29 mouse cellular contexts compared by ENCODE assay signal in the genomic region with DNA sequence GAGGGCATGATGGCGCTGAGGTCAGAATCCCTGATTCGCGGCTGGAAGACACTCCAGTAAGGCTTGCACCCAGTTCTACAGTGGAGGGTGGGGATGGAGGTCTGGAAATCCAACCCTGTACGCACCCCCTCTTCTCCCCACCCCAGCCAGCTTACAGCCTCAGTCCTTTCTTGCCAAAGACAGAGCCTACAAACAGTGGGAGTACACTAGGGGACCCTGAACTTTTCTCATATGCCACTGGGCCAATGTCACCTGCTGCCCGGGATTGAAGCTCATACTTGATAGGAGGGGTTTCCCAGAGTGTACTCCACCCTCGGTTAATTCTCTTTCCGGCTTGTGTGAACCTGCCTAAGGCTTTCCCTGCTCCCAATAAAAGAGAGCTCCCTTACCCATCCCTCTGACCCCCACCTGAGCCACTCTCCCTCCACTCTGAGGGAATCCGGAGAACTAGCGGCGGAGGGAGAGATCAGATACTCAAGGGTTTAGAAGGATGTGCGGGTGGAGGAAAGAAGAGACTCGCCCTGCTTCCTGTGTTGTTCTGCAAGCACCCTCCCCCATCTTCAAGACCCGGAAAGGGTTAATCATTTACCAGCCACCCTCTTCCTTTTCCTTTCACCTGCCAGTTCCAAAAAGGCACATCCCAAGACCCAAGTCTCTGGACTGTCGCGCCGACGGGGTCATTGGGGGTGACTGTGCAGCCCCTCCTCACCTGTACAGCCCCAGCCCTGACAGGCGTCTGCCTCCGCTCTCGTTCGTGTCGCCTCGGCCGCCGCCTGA. TPM values are rescaled to one million over a fixed set of nuclear protein-coding genes. Genes with fewer than 3 reads are reported as not detected.
A peak's percentile ranks its signal among the peaks of the same experiment; 100 is the strongest.
DNase-seq lines count a peak whose midpoint lies in the region; ATAC-seq and TF ChIP-seq lines count a peak whose summit lies in the region.
"Had no signal": no experiment of that assay in that cellular context is flagged by ENCODE, and none has a peak within 500 bp of the region (broad histone marks: within the 10 kb centered on the region; RNA-seq: fewer than 3 reads in every experiment).

No protein-coding gene starts in this region.

- TF ChIP-seq EP300 in ES-Bruce4 (IDR thresholded peaks at IDR 0.05; ENCODE audit: insufficient read depth, low read depth, low read length), result no peak

- no peaks in the 10 kb centered on the region for H3K36me3 ChIP-seq in heart, embryonic 10.5 days
- H3K36me3 ChIP-seq in limb, embryonic 11.5 days (ENCODE audit: control insufficient read depth, insufficient read depth, low read length), result no peaks in the 10 kb centered on the region
- H3K36me3 ChIP-seq in limb, embryonic 10.5 days, result no peaks in the 10 kb centered on the region
- no peaks in the 10 kb centered on the region for H3K36me3 ChIP-seq in ES-Bruce4 (ENCODE audit: control insufficient read depth, insufficient read depth, low read length, poor library complexity, severe bottlenecking)
- H3K36me3 ChIP-seq in intestine, embryonic 16.5 days (ENCODE audit: control insufficient read depth, insufficient read depth, low read length), result no peaks in the 10 kb centered on the region
- H3K36me3 ChIP-seq: embryonic facial prominence, embryonic 13.5 days; hindbrain, embryonic 12.5 days; liver, embryonic 12.5 days had no signal

- H3K4me3 ChIP-seq in heart, embryonic 10.5 days, result peak overlapping the region; percentile 32; the same call in 1 of the 2 replicates
- no peak overlapping the region for H3K4me3 ChIP-seq in limb, embryonic 11.5 days (ENCODE audit: low read depth, low read length)
- no peak overlapping the region for H3K4me3 ChIP-seq in limb, embryonic 10.5 days
- H3K4me3 ChIP-seq in ES-Bruce4 (ENCODE audit: low read depth, low read length), result peak overlapping the region; percentile 2; the same call in 1 of the 2 replicates
- peak overlapping the region; percentile 31 for H3K4me3 ChIP-seq in intestine, embryonic 16.5 days (ENCODE audit: low read length)
- H3K4me3 ChIP-seq: embryonic facial prominence, embryonic 13.5 days; hindbrain, embryonic 12.5 days; layer of hippocampus, adult 2 months; liver, embryonic 12.5 days had no signal

- under 1% methylated on average over 25 of the region's 25 CpGs for WGBS in heart, embryonic 10.5 days
- WGBS in limb, embryonic 11.5 days, result under 1% methylated on average over 25 of the region's 25 CpGs
- WGBS in limb, embryonic 10.5 days, result under 1% methylated on average over 25 of the region's 25 CpGs
- WGBS in intestine, embryonic 16.5 days, result under 1% methylated on average over 25 of the region's 25 CpGs

- DNase-seq in heart, embryonic 10.5 days (ENCODE audit: low spot score), result no peak
- DNase-seq in heart, postnatal 4 days, result no peak
- peak; percentile 27 for DNase-seq in limb, embryonic 11.5 days (ENCODE audit: low spot score)
- DNase-seq in limb, embryonic 10.5 days (ENCODE audit: low spot score), result no peak
- no peak for DNase-seq in ovary, adult 18-20 months (ENCODE audit: low spot score)
- no peak for DNase-seq in adipocyte (ENCODE audit: low spot score)
- DNase-seq: adrenal gland, postnatal 14 days; cerebellum, adult 9-11 months; gastrocnemius, postnatal 36 days; kidney, adult 2 months; left cerebral cortex, postnatal 4 days; lung, adult 2 months; lung, postnatal 4 days; thymus, adult 2 months had no signal

- H3K27me3 ChIP-seq in heart, embryonic 10.5 days (ENCODE audit: insufficient read depth, poor library complexity, severe bottlenecking), result peaks cover 100% of the 10 kb centered on the region
- H3K27me3 ChIP-seq in limb, embryonic 11.5 days (ENCODE audit: control insufficient read depth, insufficient read depth, low read length), result peaks cover 95% of the 10 kb centered on the region
- peaks cover 100% of the 10 kb centered on the region for H3K27me3 ChIP-seq in limb, embryonic 10.5 days (ENCODE audit: low read depth, poor library complexity, severe bottlenecking)
- H3K27me3 ChIP-seq in ES-Bruce4 (ENCODE audit: control insufficient read depth, insufficient read depth, low read length, poor library complexity, severe bottlenecking), result peaks cover 45% of the 10 kb centered on the region
- peaks cover 88% of the 10 kb centered on the region for H3K27me3 ChIP-seq in intestine, embryonic 16.5 days (replicated peaks; ENCODE audit: control insufficient read depth, insufficient read depth, low read length)

- TF ChIP-seq CTCF in ES-Bruce4 (IDR thresholded peaks at IDR 0.05; ENCODE audit: low read depth, low read length), result no peak

- H3K4me1 ChIP-seq in heart, embryonic 10.5 days, result peaks cover 5% of the 10 kb centered on the region
- 0 out of 2 replicates have a peak, but pooled peaks cover 4% of the 10 kb centered on the region for H3K4me1 ChIP-seq in limb, embryonic 11.5 days (ENCODE audit: control insufficient read depth, insufficient read depth, low read length)
- peaks cover 15% of the 10 kb centered on the region for H3K4me1 ChIP-seq in limb, embryonic 10.5 days
- H3K4me1 ChIP-seq in ES-Bruce4 (ENCODE audit: control insufficient read depth, insufficient read depth, low read length), result peaks cover 3% of the 10 kb centered on the region
- no peaks in the 10 kb centered on the region for H3K4me1 ChIP-seq in intestine, embryonic 16.5 days (ENCODE audit: control insufficient read depth, insufficient read depth, low read length)
- H3K4me1 ChIP-seq: hindbrain, embryonic 12.5 days; liver, embryonic 12.5 days had no signal

- no peak overlapping the region for H3K27ac ChIP-seq in heart, embryonic 10.5 days
- no peak overlapping the region for H3K27ac ChIP-seq in limb, embryonic 11.5 days (replicated peaks; ENCODE audit: low read depth, low read length)
- no peak overlapping the region for H3K27ac ChIP-seq in limb, embryonic 10.5 days
- H3K27ac ChIP-seq in ES-Bruce4 (ENCODE audit: insufficient read depth, low read length), result no peak overlapping the region
- no peak overlapping the region for H3K27ac ChIP-seq in intestine, embryonic 16.5 days (ENCODE audit: low read length)
- H3K27ac ChIP-seq: embryonic facial prominence, embryonic 13.5 days; hindbrain, embryonic 12.5 days; layer of hippocampus, adult 2 months; liver, embryonic 12.5 days had no signal

- no peaks in the 10 kb centered on the region for H3K9me3 ChIP-seq in heart, embryonic 10.5 days
- no peaks in the 10 kb centered on the region for H3K9me3 ChIP-seq in limb, embryonic 11.5 days (ENCODE audit: control insufficient read depth, low read length)
- H3K9me3 ChIP-seq in limb, embryonic 10.5 days (replicated peaks), result no peaks in the 10 kb centered on the region
- H3K9me3 ChIP-seq in ES-Bruce4 (replicated peaks; ENCODE audit: control insufficient read depth, insufficient read depth, low read length, poor library complexity, severe bottlenecking), result no peaks in the 10 kb centered on the region
- H3K9me3 ChIP-seq in intestine, embryonic 16.5 days (ENCODE audit: control insufficient read depth, low read length), result no peaks in the 10 kb centered on the region
- H3K9me3 ChIP-seq: hindbrain, embryonic 12.5 days; liver, embryonic 12.5 days had no signal

- H3K9ac ChIP-seq in limb, embryonic 11.5 days (ENCODE audit: low read length), result no peak overlapping the region
- H3K9ac ChIP-seq in ES-Bruce4 (ENCODE audit: low read depth, poor library complexity, severe bottlenecking), result no peak overlapping the region
- no peak overlapping the region for H3K9ac ChIP-seq in intestine, embryonic 16.5 days (ENCODE audit: low read depth, low read length)
- H3K9ac ChIP-seq: embryonic facial prominence, embryonic 13.5 days; hindbrain, embryonic 12.5 days; liver, embryonic 12.5 days had no signal

- TF ChIP-seq POLR2A in ES-Bruce4 (IDR thresholded peaks at IDR 0.05; ENCODE audit: insufficient read depth, low read length), result no peak

- H3K4me2 ChIP-seq in limb, embryonic 11.5 days (ENCODE audit: low read depth, severe bottlenecking), result no peak overlapping the region
- H3K4me2 ChIP-seq in intestine, embryonic 16.5 days (ENCODE audit: low read depth, low read length), result 0 out of 2 replicates have a peak overlapping the region, but pooled peaks have one; percentile 25
- H3K4me2 ChIP-seq: embryonic facial prominence, embryonic 13.5 days; hindbrain, embryonic 12.5 days; liver, embryonic 12.5 days had no signal

- no peak for ATAC-seq in limb, embryonic 11.5 days (ENCODE audit: insufficient number of reproducible peaks, low FRiP score, low TSS enrichment, low read depth)
- peak; percentile 23; the same call in 1 of the 2 replicates for ATAC-seq in intestine, embryonic 16.5 days
- ATAC-seq: forebrain, embryonic 16.5 days; liver, embryonic 12.5 days; Patski had no signal

RNA-seq across cellular contexts. Expression of a gene that starts 21.4 kb away (rescaled TPM):
- polyA plus RNA-seq in heart, embryonic 10.5 days (2016; fragmentation: Nextera tagmentation; extraction: Ambion mirVana), result not detected in 2 replicates
- total RNA-seq in heart, postnatal 4 days (2021), result not detected
- polyA plus RNA-seq in limb, embryonic 11.5 days (2014; fragmentation: Nextera tagmentation; extraction: Ambion mirVana), result 0.09 TPM in 1 of 2 replicates, not detected in the other
- not detected in 2 replicates for polyA plus RNA-seq in limb, embryonic 10.5 days (2016; fragmentation: Nextera tagmentation; extraction: Ambion mirVana)
- not detected in 2 replicates for polyA plus RNA-seq in ES-Bruce4 (2011; ENCODE audit: insufficient read depth, insufficient read length, low read depth, missing spikeins)
- polyA plus RNA-seq in intestine, embryonic 16.5 days (2015; fragmentation: Nextera tagmentation; extraction: Ambion mirVana), result 1.9 and 5.1 TPM in 2 replicates
- total RNA-seq: adrenal gland, postnatal 14 days; gastrocnemius, postnatal 36 days; heart, adult 8-10 months; layer of hippocampus, adult 2 months; left cerebral cortex, adult 18-20 months; left cerebral cortex, postnatal 4 days had no signal
- polyA plus RNA-seq: brain, embryonic 14.5 days; cortical plate, adult 2 months; embryonic facial prominence, embryonic 13.5 days; hindbrain, embryonic 12.5 days; kidney, adult 2 months; liver, embryonic 12.5 days; lung, adult 2 months; spleen, adult 2 months; stomach, embryonic 14.5 days had no signal

RNA-seq across cellular contexts. Expression of a gene that starts 39.1 kb away (rescaled TPM):
- polyA plus RNA-seq in heart, embryonic 10.5 days (2016; fragmentation: Nextera tagmentation; extraction: Ambion mirVana), result not detected in 2 replicates
- not detected for total RNA-seq in heart, postnatal 4 days (2021)
- polyA plus RNA-seq in limb, embryonic 11.5 days (2014; fragmentation: Nextera tagmentation; extraction: Ambion mirVana), result 0.04 TPM in 1 of 2 replicates, not detected in the other
- polyA plus RNA-seq in limb, embryonic 10.5 days (2016; fragmentation: Nextera tagmentation; extraction: Ambion mirVana), result not detected in 2 replicates
- 6.9 and 7.9 TPM in 2 replicates for polyA plus RNA-seq in ES-Bruce4 (2011; ENCODE audit: insufficient read depth, insufficient read length, low read depth, missing spikeins)
- 0.27 and 0.51 TPM in 2 replicates for polyA plus RNA-seq in intestine, embryonic 16.5 days (2015; fragmentation: Nextera tagmentation; extraction: Ambion mirVana)
- total RNA-seq: adrenal gland, postnatal 14 days; gastrocnemius, postnatal 36 days had no signal
- polyA plus RNA-seq: liver, embryonic 12.5 days; neural tube, embryonic 11.5 days; spleen, adult 2 months had no signal

Comparison
In these comparisons a context has a peak if more than half of its experiments do, and no peak if none do; other contexts are left out.
1. H3K4me3 ChIP-seq: peak in heart, embryonic 10.5 days (single experiment), ES-Bruce4 (single experiment) and intestine, embryonic 16.5 days (single experiment); none in limb, embryonic 11.5 days (single experiment) and limb, embryonic 10.5 days (single experiment).